Mouse (Mus musculus) forebrain, embryonic 13.5 days (tissue): Measurements from ENCODE around the gene Pkp4. TPM values are rescaled to one million over a fixed set of nuclear protein-coding genes. Genes with fewer than 3 reads are reported as not detected.

Source experiments
- ATAC-seq: fragments of 200-750 bp; cut with Nextera tagmentation; 2 replicates; pipeline ENCODE4 v1.8.0; 2017
- H3K27ac ChIP-seq: fragments of 300-500 bp; sonication (generic); 2 replicates; pipeline ENCODE4 v1.5.1; 2015; ENCODE audit warnings: inconsistent platforms, mild to moderate bottlenecking, moderate library complexity
- H3K27me3 ChIP-seq: fragments of 300-500 bp; sonication (generic); 2 replicates; pipeline ENCODE4 v1.6.1; 2015; ENCODE audit warnings: mild to moderate bottlenecking, inconsistent platforms
- H3K36me3 ChIP-seq: fragments of 300-500 bp; sonication (generic); 2 replicates; pipeline ENCODE4 v1.6.1; 2015; ENCODE audit warnings: mild to moderate bottlenecking, inconsistent platforms; ENCODE audit not compliant: poor library complexity, severe bottlenecking
- H3K4me1 ChIP-seq: fragments of 300-500 bp; sonication (generic); 2 replicates; pipeline ENCODE4 v1.6.1; 2015; ENCODE audit warnings: inconsistent platforms
- H3K4me2 ChIP-seq: fragments of 300-500 bp; sonication (generic); 2 replicates; pipeline ENCODE4 v1.6.1; 2015; ENCODE audit warnings: inconsistent platforms, mild to moderate bottlenecking, moderate library complexity
- H3K4me3 ChIP-seq: fragments of 300-500 bp; sonication (generic); 2 replicates; pipeline ENCODE4 v1.5.1; 2015; ENCODE audit warnings: mild to moderate bottlenecking, inconsistent platforms
- H3K9ac ChIP-seq: fragments of 300-500 bp; sonication (generic); 2 replicates; pipeline ENCODE4 v1.6.1; 2015; ENCODE audit warnings: mild to moderate bottlenecking, inconsistent platforms
- H3K9me3 ChIP-seq: fragments of 300-500 bp; sonication (generic); replicated peaks from 2 replicates; pipeline ENCODE4 v1.6.1; 2016; ENCODE audit warnings: inconsistent platforms
- WGBS: fragments of 180-500 bp; shearing (Covaris S2); methylation state at CpG from one replicate; pipeline ENCODE4 v1.1.7; 2015; 5-methylcytosine and 5-hydroxymethylcytosine counted together
- polyA plus RNA-seq: library from polyadenylated mRNA; unstranded; fragments of >200 nt; fragmentation: Nextera tagmentation; extraction: Ambion mirVana; gene quantifications from 2 replicates; pipeline ENCODE4 v1.2.1, GENCODE M21; 2015

The Pkp4 gene
- polyA plus RNA-seq, 1 experiment from 2014 or later: 19.7 TPM

GRCm38 (mm10) chr2:59186966-59187365 lies 26.3 kb downstream of the Pkp4 start:
- 95% methylated on average over 6 of the region's 6 CpGs for whole genome bisulfite sequencing
- peaks cover 6% of the 10 kb centered on the region; the same call in 1 of the 2 replicates for H3K4me1 ChIP-seq
- ATAC-seq: no peak
- H3K4me3 ChIP-seq: no peak overlapping the region
- H3K27me3 ChIP-seq: no peaks in the 10 kb centered on the region
- no peak overlapping the region for H3K27ac ChIP-seq
- H3K9ac ChIP-seq: no peak overlapping the region
- peaks cover 6% of the 10 kb centered on the region; the same call in 1 of the 2 replicates for H3K36me3 ChIP-seq
- H3K4me2 ChIP-seq: no peak overlapping the region
- no peaks in the 10 kb centered on the region for H3K9me3 ChIP-seq

- H3K4me3 ChIP-seq: no peak overlapping the region
- no peak overlapping the region for H3K4me2 ChIP-seq
- ATAC-seq: no peak
- peaks cover 6% of the 10 kb centered on the region; the same call in 1 of the 2 replicates for H3K36me3 ChIP-seq
- no peak overlapping the region for H3K27ac ChIP-seq
- H3K27me3 ChIP-seq: no peaks in the 10 kb centered on the region
- 92% methylated on average over 8 of the region's 8 CpGs for WGBS
- H3K4me1 ChIP-seq: peaks cover 6% of the 10 kb centered on the region; the same call in 1 of the 2 replicates
- H3K9me3 ChIP-seq: no peaks in the 10 kb centered on the region
- no peak overlapping the region for H3K9ac ChIP-seq
These were observed 27.7 kb downstream of the Pkp4 start for GRCm38 (mm10) chr2:59188306-59188705.

- Histone ChIP-seq H3K4me3 (no peak overlapping the region), H3K4me2 (no peak overlapping the region), H3K36me3 (peaks cover 6% of the 10 kb centered on the region; the same call in 1 of the 2 replicates), H3K27me3 (no peaks in the 10 kb centered on the region), H3K9ac (no peak overlapping the region), H3K4me1 (peaks cover 6% of the 10 kb centered on the region; the same call in 1 of the 2 replicates), H3K9me3 (no peaks in the 10 kb centered on the region), H3K27ac (no peak overlapping the region)
- 88% methylated on average over 5 of the region's 5 CpGs for WGBS
- no peak for ATAC-seq
These were observed 29.1 kb downstream of the Pkp4 start for GRCm38 (mm10) chr2:59189661-59190185.

GRCm38 (mm10) chr2:59190186-59190585 lies 29.5 kb downstream of the Pkp4 start:
- H3K27me3 ChIP-seq: no peaks in the 10 kb centered on the region
- H3K4me1 ChIP-seq: peaks cover 6% of the 10 kb centered on the region; the same call in 1 of the 2 replicates
- peaks cover 6% of the 10 kb centered on the region; the same call in 1 of the 2 replicates for H3K36me3 ChIP-seq
- H3K9me3 ChIP-seq: no peaks in the 10 kb centered on the region
- no peak overlapping the region for H3K9ac ChIP-seq
- H3K27ac ChIP-seq: no peak overlapping the region
- ATAC-seq: no peak
- no peak overlapping the region for H3K4me3 ChIP-seq
- H3K4me2 ChIP-seq: no peak overlapping the region
- WGBS: 91% methylated on average over 10 of the region's 10 CpGs

GRCm38 (mm10) chr2:59191466-59191865 lies 30.8 kb downstream of the Pkp4 start:
- no peak overlapping the region for H3K4me2 ChIP-seq
- H3K36me3 ChIP-seq: peaks cover 6% of the 10 kb centered on the region; the same call in 1 of the 2 replicates
- peak; percentile 46; the same call in 1 of the 2 replicates for ATAC-seq
- WGBS: 79% methylated on average over 8 of the region's 8 CpGs
- H3K4me1 ChIP-seq: peaks cover 6% of the 10 kb centered on the region; the same call in 1 of the 2 replicates
- no peak overlapping the region for H3K4me3 ChIP-seq
- H3K27ac ChIP-seq: no peak overlapping the region
- H3K9ac ChIP-seq: no peak overlapping the region
- no peaks in the 10 kb centered on the region for H3K27me3 ChIP-seq
- no peaks in the 10 kb centered on the region for H3K9me3 ChIP-seq

GRCm38 (mm10) chr2:59193117-59193516 lies 32.5 kb downstream of the Pkp4 start:
- 91% methylated on average over 5 of the region's 5 CpGs for WGBS

GRCm38 (mm10) chr2:59197156-59197555 lies 36.5 kb downstream of the Pkp4 start:
- no peak overlapping the region for H3K4me2 ChIP-seq
- H3K4me1 ChIP-seq: no peaks in the 10 kb centered on the region; the same call in 1 of the 2 replicates
- no peak overlapping the region for H3K9ac ChIP-seq
- no peaks in the 10 kb centered on the region for H3K27me3 ChIP-seq
- H3K9me3 ChIP-seq: no peaks in the 10 kb centered on the region
- H3K27ac ChIP-seq: no peak overlapping the region
- H3K36me3 ChIP-seq: no peaks in the 10 kb centered on the region
- ATAC-seq: no peak
- no peak overlapping the region for H3K4me3 ChIP-seq
- 89% methylated on average over 4 of the region's 4 CpGs for WGBS

More at GRCm38 (mm10) chr2:59193117-59193516, 32.5 kb downstream of the Pkp4 start:
- Histone ChIP-seq H3K4me2 (no peak overlapping the region), H3K4me3 (no peak overlapping the region), H3K9me3 (no peaks in the 10 kb centered on the region), H3K4me1 (peaks cover 6% of the 10 kb centered on the region; the same call in 1 of the 2 replicates), H3K27ac (no peak overlapping the region), H3K9ac (no peak overlapping the region), H3K27me3 (no peaks in the 10 kb centered on the region), H3K36me3 (no peaks in the 10 kb centered on the region)
- no peak for ATAC-seq

- no peaks in the 10 kb centered on the region for H3K36me3 ChIP-seq
- no peak overlapping the region for H3K4me3 ChIP-seq
- no peaks in the 10 kb centered on the region; the same call in 1 of the 2 replicates for H3K4me1 ChIP-seq
- H3K27me3 ChIP-seq: no peaks in the 10 kb centered on the region
- ATAC-seq: no peak
- H3K4me2 ChIP-seq: no peak overlapping the region
- no peak overlapping the region for H3K27ac ChIP-seq
- H3K9ac ChIP-seq: no peak overlapping the region
- no peaks in the 10 kb centered on the region for H3K9me3 ChIP-seq
- 95% methylated on average over 5 of the region's 5 CpGs for WGBS
These were observed 38.9 kb downstream of the Pkp4 start for GRCm38 (mm10) chr2:59199476-59199976.

GRCm38 (mm10) chr2:59200511-59200910 lies 39.9 kb downstream of the Pkp4 start:
- no peak overlapping the region for H3K4me2 ChIP-seq
- H3K4me3 ChIP-seq: no peak overlapping the region
- no peak overlapping the region for H3K27ac ChIP-seq
- ATAC-seq: no peak
- H3K27me3 ChIP-seq: no peaks in the 10 kb centered on the region
- no peaks in the 10 kb centered on the region for H3K9me3 ChIP-seq
- 66% methylated on average over 3 of the region's 3 CpGs for WGBS
- no peaks in the 10 kb centered on the region for H3K36me3 ChIP-seq
- no peaks in the 10 kb centered on the region; the same call in 1 of the 2 replicates for H3K4me1 ChIP-seq
- no peak overlapping the region for H3K9ac ChIP-seq

GRCm38 (mm10) chr2:59202930-59203329 lies 42.3 kb downstream of the Pkp4 start:
- H3K27ac ChIP-seq: no peak overlapping the region
- H3K4me2 ChIP-seq: no peak overlapping the region
- H3K4me3 ChIP-seq: no peak overlapping the region
- H3K36me3 ChIP-seq: no peaks in the 10 kb centered on the region
- H3K4me1 ChIP-seq: peaks cover 4% of the 10 kb centered on the region; the same call in 1 of the 2 replicates
- ATAC-seq: no peak
- no peak overlapping the region for H3K9ac ChIP-seq
- WGBS: 91% methylated on average over 5 of the region's 5 CpGs
- no peaks in the 10 kb centered on the region for H3K9me3 ChIP-seq
- H3K27me3 ChIP-seq: no peaks in the 10 kb centered on the region

GRCm38 (mm10) chr2:59203627-59204425 lies 43.2 kb downstream of the Pkp4 start:
- H3K4me2 ChIP-seq: no peak overlapping the region
- H3K4me3 ChIP-seq: no peak overlapping the region
- 70% methylated on average over 3 of the region's 3 CpGs for WGBS
- no peak for ATAC-seq
- no peaks in the 10 kb centered on the region for H3K9me3 ChIP-seq
- H3K4me1 ChIP-seq: peaks cover 4% of the 10 kb centered on the region; the same call in 1 of the 2 replicates
- H3K36me3 ChIP-seq: no peaks in the 10 kb centered on the region
- H3K9ac ChIP-seq: no peak overlapping the region
- H3K27me3 ChIP-seq: no peaks in the 10 kb centered on the region
- H3K27ac ChIP-seq: no peak overlapping the region

- Histone ChIP-seq H3K4me2 (no peak overlapping the region), H3K27me3 (no peaks in the 10 kb centered on the region)
- WGBS: 91% methylated on average over 9 of the region's 9 CpGs
These were observed 44.4 kb downstream of the Pkp4 start for GRCm38 (mm10) chr2:59205092-59205491.

More at GRCm38 (mm10) chr2:59205092-59205491, 44.4 kb downstream of the Pkp4 start:
- Histone ChIP-seq H3K27ac (no peak overlapping the region), H3K36me3 (no peaks in the 10 kb centered on the region), H3K9ac (no peak overlapping the region), H3K9me3 (no peaks in the 10 kb centered on the region), H3K4me1 (peaks cover 4% of the 10 kb centered on the region; the same call in 1 of the 2 replicates), H3K4me3 (no peak overlapping the region)
- no peak for ATAC-seq
